Mouse (Mus musculus) heart, embryonic 10.5 days (tissue): ENCODE data around the gene Sfxn3. TPM values are rescaled to one million over a fixed set of nuclear protein-coding genes. Genes with fewer than 3 reads are reported as not detected.

Experiments
- DNase-seq: peaks from one replicate; pipeline ENCODE4 v3.0.0-alpha.2; 2017; ENCODE audit warnings: low spot score
- H3K27ac ChIP-seq: fragments of 300-500 bp; sonication (generic); 2 replicates; pipeline ENCODE4 v1.5.1; 2016; ENCODE audit warnings: mild to moderate bottlenecking
- H3K27me3 ChIP-seq: fragments of 300-500 bp; sonication (generic); 2 replicates; pipeline ENCODE4 v1.6.1; 2016; ENCODE audit warnings: mild to moderate bottlenecking; ENCODE audit not compliant: poor library complexity, insufficient read depth, severe bottlenecking
- H3K36me3 ChIP-seq: fragments of 300-500 bp; sonication (generic); 2 replicates; pipeline ENCODE4 v1.6.1; 2016; ENCODE audit warnings: mild to moderate bottlenecking, moderate library complexity
- H3K4me1 ChIP-seq: fragments of 300-500 bp; sonication (generic); 2 replicates; pipeline ENCODE4 v1.6.1; 2016; ENCODE audit warnings: mild to moderate bottlenecking
- H3K4me3 ChIP-seq: fragments of 300-500 bp; sonication (generic); 2 replicates; pipeline ENCODE4 v1.5.1; 2016; ENCODE audit warnings: mild to moderate bottlenecking, moderate library complexity
- H3K9me3 ChIP-seq: fragments of 300-500 bp; sonication (generic); 2 replicates; pipeline ENCODE4 v1.6.1; 2016; ENCODE audit warnings: mild to moderate bottlenecking, moderate library complexity
- WGBS: fragments of 180-500 bp; shearing (Covaris S2); methylation state at CpG from one replicate; pipeline ENCODE4 v1.1.7; 2016; 5-methylcytosine and 5-hydroxymethylcytosine counted together
- polyA plus RNA-seq: library from polyadenylated mRNA; unstranded; fragments of >200 nt; fragmentation: Nextera tagmentation; extraction: Ambion mirVana; gene quantifications from 2 replicates; pipeline ENCODE4 v1.2.1, GENCODE M21; 2016

Sfxn3 gene
- polyA plus RNA-seq, 1 experiment from 2014 or later: 11.8 TPM

DNA sequence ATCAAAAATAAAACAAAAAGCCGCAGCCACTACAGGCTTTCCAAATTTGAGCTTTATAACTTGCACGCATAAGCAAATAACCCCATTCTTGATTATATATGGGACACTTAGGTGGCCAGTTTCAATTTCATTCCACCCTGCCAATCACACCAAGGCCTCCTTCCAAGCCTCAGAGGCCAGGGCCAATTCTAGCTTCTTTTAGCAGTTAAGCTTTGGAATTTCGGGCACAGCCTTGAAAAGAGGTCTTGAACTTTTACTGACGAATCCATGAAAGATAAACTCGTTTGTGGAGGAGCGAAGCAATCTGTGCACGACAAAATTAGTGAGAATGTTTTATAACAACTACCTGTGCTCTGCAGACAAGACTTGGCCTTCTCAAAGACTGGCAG lies 10.4 kb downstream of the Sfxn3 start:
- H3K4me3 ChIP-seq: peak overlapping the region; percentile 78
- peaks cover 12% of the 10 kb centered on the region; the same call in 1 of the 2 replicates for H3K36me3 ChIP-seq
- no peaks in the 10 kb centered on the region for H3K9me3 ChIP-seq
- peaks cover 29% of the 10 kb centered on the region for H3K4me1 ChIP-seq
- H3K27ac ChIP-seq: peak overlapping the region; percentile 91
- WGBS: 46% methylated on average over 7 of the region's 7 CpGs
- no peak for DNase-seq
- 0 out of 2 replicates have a peak, but pooled peaks cover 3% of the 10 kb centered on the region for H3K27me3 ChIP-seq

DNA sequence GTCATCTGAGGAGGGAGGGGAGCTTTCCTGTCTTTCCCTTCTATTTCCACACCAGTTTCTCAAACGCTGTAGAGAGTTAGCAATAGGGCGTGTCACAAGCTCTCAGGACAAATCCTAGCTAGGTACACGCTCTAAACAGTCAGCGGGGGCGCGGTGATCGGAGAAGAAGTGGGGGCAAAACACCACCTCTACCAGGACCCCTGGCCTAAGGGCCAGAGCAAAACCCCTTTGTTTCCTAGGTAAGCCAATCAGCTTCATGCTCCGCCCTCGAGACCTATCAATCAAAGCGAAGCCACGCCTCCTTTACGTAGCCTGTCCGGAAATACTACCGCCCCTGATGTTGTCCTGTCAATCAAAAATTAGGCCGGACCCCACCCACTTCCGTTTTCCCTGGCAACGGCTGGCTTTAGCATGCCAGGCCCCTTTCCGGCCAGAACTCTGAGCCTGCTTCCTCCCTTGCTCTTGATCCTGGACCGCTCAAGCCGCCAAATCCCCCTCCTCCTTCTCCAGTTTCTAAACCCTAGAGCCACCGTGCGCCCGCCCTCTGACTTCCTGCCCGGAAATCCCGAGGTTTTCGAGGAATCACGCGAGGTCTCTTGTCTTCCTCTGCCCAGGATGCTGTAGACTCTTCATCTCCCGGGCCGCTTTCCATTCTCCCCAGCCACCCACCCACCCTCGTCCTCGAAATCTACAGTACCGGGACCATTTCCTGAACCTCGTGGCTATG lies 11.0 kb downstream of the Sfxn3 start:
- DNase-seq: peak; percentile 98
- Histone ChIP-seq H3K27me3 (0 out of 2 replicates have a peak, but pooled peaks cover 3% of the 10 kb centered on the region), H3K36me3 (peaks cover 9% of the 10 kb centered on the region; the same call in 1 of the 2 replicates), H3K9me3 (no peaks in the 10 kb centered on the region), H3K4me1 (peaks cover 29% of the 10 kb centered on the region), H3K27ac (peak overlapping the region; percentile 91), H3K4me3 (peak overlapping the region; percentile 78)
- under 1% methylated on average over 34 of the region's 34 CpGs for WGBS

DNA sequence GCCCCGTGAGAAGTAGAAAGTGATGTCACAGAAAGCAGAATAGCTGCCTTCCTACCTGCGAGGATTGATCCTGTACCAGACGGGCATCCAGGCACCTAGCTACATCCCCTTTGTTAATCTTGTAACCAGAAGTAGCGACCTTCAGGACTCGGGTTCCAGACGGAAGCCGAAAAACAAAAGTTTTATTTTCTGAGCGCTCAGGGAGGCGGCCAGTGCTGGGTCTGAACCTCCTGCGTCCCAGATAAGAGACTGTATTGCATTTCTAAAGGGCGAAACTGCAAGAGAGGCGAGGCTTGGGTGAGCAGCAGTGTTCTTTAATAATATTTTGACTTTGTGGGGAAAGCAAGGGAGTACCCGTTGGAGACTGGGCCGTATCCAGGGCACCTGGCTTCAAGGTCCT lies 11.5 kb downstream of the Sfxn3 start:
- peaks cover 6% of the 10 kb centered on the region; the same call in 1 of the 2 replicates for H3K36me3 ChIP-seq
- H3K9me3 ChIP-seq: no peaks in the 10 kb centered on the region
- 2% methylated on average over 14 of the region's 14 CpGs for WGBS
- peaks cover 31% of the 10 kb centered on the region for H3K4me1 ChIP-seq
- H3K4me3 ChIP-seq: peak overlapping the region; percentile 78
- DNase-seq: no peak
- peak overlapping the region; percentile 91 for H3K27ac ChIP-seq
- peaks cover 6% of the 10 kb centered on the region for H3K27me3 ChIP-seq

DNA sequence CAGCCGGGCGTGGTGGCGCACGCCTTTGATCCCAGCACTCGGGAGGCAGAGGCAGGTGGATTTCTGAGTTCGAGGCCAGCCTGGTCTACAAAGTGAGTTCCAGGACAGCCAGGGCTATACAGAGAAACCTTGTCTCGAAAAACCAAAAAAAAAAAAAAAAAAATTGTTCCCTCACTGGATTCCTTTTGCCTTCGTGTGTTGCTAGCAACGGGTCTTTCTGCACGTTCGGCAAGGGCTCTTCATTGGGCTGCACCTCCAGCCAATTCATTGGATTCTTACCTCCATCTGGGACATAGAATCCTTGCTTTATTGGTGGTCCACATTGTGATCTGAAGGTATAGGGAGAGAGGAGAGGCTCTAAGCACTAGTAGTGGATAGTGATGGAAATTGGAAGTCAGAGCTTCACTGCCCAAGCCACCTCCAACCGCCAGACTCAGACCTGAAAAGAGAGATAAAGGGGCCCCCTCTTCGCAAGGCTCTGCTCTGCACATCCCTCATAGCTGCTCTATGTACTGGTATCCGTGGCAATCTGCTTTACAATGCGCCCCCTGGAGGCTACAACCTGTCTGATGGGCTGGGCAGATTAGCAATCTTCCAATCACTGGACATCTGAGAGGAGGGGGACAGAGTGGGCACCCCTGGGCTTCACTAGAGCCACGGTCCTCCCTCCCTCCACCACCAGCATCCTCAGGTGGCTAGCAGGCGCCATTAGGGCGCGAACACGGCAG lies 16.4 kb downstream of the Sfxn3 start:
- Histone ChIP-seq H3K9me3 (no peaks in the 10 kb centered on the region), H3K27ac (no peak overlapping the region), H3K4me3 (peak overlapping the region; percentile 33; the same call in 1 of the 2 replicates), H3K27me3 (peaks cover 52% of the 10 kb centered on the region), H3K4me1 (peaks cover 14% of the 10 kb centered on the region), H3K36me3 (no peaks in the 10 kb centered on the region)
- 46% methylated on average over 20 of the region's 20 CpGs for WGBS
- DNase-seq: no peak

DNA sequence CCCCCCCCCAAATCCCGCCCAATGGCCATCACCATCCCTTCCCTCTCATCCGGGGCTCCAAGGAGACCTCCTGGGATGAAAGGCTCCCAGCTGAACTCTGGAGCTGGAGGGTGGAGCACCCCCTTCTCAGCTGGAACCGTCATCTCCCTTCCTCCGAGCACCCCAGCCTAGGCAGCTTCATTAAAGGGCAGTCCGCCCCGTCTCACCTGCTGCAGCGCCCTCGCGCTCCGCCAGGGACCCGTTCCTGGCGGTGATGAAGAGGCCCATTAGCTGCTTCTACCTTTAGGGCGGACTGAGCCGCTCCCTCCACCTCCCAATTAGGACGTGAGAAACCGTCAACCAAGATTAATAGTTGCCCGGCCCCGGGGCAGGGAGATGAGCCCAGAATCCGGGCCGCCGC lies 17.9 kb downstream of the Sfxn3 start:
- Histone ChIP-seq H3K4me1 (peaks cover 6% of the 10 kb centered on the region), H3K36me3 (no peaks in the 10 kb centered on the region), H3K4me3 (no peak overlapping the region), H3K27ac (no peak overlapping the region), H3K27me3 (peaks cover 57% of the 10 kb centered on the region), H3K9me3 (no peaks in the 10 kb centered on the region)
- 5% methylated on average over 21 of the region's 21 CpGs for WGBS
- DNase-seq: no peak

DNA sequence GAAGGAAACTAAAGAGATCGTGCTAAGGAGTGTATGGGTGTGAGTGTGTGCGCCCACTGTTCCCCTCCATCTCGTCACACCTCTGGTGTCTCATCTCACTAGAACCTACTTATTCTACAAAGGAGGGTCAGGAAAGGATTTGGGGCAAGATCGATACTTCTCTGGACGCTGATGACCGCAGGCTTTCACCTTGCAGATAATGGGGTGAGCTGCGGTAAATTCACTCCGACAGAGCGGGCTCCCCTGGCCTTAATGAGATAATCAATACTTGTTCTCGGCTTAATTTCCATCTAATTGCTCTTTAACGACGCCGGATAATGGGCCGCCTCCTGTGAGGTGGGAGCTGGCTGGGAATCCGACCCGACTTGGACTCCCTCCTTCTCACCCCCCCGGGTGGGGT lies 19.9 kb downstream of the Sfxn3 start:
- no peak for DNase-seq
- no peak overlapping the region for H3K27ac ChIP-seq
- no peak overlapping the region; the same call in 1 of the 2 replicates for H3K4me3 ChIP-seq
- 26% methylated on average over 17 of the region's 17 CpGs for WGBS
- H3K4me1 ChIP-seq: peaks cover 6% of the 10 kb centered on the region
- peaks cover 70% of the 10 kb centered on the region for H3K27me3 ChIP-seq
- no peaks in the 10 kb centered on the region for H3K9me3 ChIP-seq
- H3K36me3 ChIP-seq: no peaks in the 10 kb centered on the region

DNA sequence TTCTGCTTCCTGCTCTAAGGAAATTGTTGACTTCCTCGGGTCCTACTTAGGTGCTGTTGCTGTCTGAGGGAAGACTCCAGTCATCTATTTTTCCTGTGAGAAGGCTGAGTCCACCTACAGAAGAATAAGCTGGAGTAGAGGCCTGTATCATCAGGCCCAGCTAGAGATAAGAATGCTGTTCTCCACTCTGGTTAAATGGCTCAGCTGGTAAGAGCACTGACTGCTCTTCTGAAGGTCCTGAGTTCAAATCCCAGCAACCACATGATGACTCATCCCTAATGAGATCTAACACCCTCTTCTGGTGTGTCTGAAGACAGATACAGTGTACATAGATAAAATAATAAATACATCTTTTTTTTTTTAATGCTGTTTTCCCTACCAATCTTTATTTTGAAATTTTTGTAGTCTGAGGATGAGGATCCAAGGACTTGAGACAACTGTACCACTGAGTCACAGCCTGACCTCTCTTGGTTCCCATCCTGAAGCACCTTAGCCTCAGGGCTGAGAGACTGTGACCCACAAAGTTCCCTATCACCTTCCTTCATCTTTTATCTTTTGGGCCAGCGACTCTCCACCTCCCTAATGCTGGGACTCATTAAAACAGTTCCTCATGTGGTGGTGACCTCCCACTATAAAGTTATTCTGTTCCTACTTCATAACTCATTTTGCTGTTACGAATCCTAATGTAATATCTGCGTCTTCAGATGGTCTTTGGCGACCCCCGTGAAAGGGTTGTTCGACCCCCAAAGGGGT lies 20.6 kb downstream of the Sfxn3 start:
- DNase-seq: no peak
- peaks cover 70% of the 10 kb centered on the region for H3K27me3 ChIP-seq
- 80% methylated on average over 7 of the region's 7 CpGs for WGBS
- H3K4me3 ChIP-seq: no peak overlapping the region; the same call in 1 of the 2 replicates
- H3K4me1 ChIP-seq: peaks cover 6% of the 10 kb centered on the region
- H3K27ac ChIP-seq: no peak overlapping the region
- no peaks in the 10 kb centered on the region for H3K36me3 ChIP-seq
- H3K9me3 ChIP-seq: no peaks in the 10 kb centered on the region

DNA sequence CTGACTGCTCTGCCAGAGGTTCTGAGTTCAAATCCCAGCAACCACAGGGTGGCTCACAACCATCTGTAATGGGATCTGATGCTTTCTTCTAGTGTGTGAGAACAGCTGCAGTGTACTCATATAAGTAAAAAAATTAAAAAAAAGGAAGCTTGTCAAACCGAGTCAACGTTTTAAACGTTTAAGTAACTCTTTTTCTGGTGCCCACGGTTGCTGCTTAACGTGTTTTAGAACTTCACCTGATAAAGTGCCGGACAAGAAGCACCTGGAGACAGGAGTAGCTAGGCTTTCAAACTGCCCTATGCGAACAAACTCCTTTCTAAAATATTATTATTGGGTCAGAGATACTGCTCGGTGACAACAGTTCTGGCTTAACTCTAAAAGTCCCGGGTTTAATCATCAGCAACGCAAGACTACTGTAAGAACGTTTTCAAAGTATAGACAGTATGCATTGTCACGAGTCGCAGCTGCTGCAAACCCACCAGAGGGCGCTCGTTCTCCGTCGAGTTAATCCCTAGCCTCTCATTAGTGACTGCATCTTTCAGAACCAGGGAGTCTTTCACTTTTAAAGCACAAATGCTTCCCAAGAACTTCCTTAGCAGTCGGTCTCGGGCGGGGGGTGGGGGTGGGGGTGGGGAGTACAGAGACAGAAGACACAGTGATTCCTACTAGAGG lies 26.7 kb downstream of the Sfxn3 start:
- peak; percentile 92 for DNase-seq
- H3K4me3 ChIP-seq: peak overlapping the region; percentile 74
- H3K27me3 ChIP-seq: peaks cover 59% of the 10 kb centered on the region
- WGBS: 8% methylated on average over 20 of the region's 20 CpGs
- peaks cover 28% of the 10 kb centered on the region for H3K4me1 ChIP-seq
- no peaks in the 10 kb centered on the region for H3K9me3 ChIP-seq
- H3K27ac ChIP-seq: peak overlapping the region; percentile 95
- H3K36me3 ChIP-seq: no peaks in the 10 kb centered on the region

DNA sequence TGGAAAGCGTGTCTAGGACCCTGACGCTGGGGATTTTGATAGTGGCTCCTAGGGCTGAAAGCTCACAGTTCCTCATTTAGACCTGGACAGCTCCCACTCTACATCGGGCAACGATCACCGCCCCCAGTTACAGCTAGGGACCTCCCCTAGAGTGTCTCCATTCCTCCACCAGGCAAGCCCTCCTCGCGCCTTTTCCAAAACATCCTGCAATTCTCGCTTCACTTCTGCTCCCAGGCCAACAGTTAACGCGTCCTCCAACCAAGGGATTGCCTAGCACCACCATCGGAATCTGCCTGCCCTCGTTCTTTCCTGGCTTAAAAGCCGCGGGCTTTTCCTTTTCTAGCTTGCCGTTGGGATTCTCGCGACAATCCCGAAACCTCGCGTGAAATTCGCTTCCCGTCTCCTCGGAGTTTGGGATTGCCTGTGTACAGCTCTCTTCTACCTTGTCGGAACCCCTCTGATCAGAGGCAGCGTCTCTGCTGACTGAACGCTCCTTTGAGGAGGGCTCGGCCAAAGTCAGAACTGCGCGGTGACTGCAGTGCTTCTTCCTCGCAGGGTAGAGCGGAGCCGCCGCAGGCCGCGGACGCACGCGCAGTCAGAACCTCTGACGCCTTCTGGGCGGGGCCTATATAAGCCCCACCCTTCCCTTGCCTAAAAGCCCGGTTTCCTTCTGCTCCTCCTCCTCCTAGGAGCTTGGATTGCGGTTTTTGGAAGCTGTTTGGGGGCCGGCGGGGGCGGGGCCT lies 27.4 kb downstream of the Sfxn3 start, which contains the start of gene Kazald1:
Gene Kazald1, plus strand, starts transcription at position 662 of the 743 bp plus-strand sequence.
- H3K4me3 ChIP-seq: peak within 1 kb of the TSS; percentile 74
- peak within 1 kb of the TSS; percentile 95 for H3K27ac ChIP-seq
- peaks cover 35% of the 10 kb centered on the region for H3K4me1 ChIP-seq
- peak; percentile 96 for DNase-seq
- under 1% methylated on average over 45 of the region's 45 CpGs for WGBS
- H3K27me3 ChIP-seq: peaks cover 63% of the 10 kb centered on the region
- H3K36me3 ChIP-seq: no peaks in the 10 kb centered on the region
- H3K9me3 ChIP-seq: no peaks in the 10 kb centered on the region

DNA sequence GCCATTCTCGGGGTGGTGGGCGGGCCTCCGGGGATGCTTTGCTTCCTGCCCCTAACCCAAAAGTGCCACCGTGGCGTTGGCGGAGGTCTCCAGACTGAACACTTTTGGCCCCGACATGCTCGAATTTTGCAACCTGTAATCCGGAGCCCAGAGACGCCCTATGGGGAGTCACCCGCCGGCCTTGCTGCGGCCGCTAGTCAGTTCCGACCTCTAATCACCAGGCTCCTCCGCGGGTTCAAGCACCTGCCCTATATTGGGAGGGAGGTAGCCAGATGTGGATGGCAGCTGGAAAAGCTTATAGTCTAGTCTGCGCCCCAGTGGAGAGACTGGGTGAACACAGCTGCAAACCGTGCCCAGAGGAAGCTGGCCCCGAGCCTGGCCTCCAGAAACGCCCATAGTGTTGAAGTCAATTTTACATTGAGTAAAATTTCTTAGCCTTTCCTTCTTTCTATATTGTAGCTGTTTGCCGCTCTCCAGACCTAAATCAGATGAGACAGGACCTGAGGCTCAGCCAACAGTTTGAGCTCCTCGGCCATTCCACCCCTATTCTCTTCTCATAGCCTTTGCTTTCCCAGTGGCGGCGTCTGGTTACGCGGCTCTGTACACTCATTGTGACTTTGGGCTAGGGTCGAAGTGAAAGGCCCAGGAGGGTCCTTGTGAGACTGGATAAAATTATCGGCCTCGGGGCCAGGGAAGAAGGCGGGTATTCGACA lies 28.2 kb downstream of the Sfxn3 start:
- Histone ChIP-seq H3K27me3 (peaks cover 68% of the 10 kb centered on the region), H3K4me3 (peak overlapping the region; percentile 74), H3K4me1 (peaks cover 42% of the 10 kb centered on the region), H3K27ac (peak overlapping the region; percentile 95), H3K36me3 (no peaks in the 10 kb centered on the region), H3K9me3 (no peaks in the 10 kb centered on the region)
- WGBS: 2% methylated on average over 32 of the region's 32 CpGs
- no peak for DNase-seq

DNA sequence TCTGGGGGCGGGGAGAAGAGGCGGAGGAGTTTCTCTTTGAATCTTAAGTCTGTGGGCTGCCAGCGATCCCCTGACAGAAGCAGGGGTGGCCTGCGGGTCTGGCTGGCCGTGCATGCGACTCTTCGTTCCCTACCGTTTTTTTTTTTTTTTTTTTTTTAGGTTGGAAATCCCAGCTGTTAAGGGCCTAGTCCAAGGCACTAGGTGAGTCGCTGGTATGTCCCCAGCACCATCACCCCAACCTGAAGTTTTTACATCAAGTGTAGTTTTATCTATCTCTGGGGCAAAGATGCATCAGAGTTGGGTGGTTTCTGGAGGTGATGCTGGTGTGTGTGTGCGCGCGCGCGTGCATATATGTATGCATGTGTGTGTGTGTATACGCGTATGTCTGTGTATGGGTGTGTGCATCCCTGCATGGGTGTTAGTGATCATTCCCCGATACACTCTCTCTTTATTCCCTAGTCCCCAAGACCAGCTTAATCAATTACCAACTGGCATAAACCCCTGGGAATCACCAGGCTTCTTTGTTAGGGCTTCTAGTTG lies 28.8 kb downstream of the Sfxn3 start:
- peaks cover 71% of the 10 kb centered on the region for H3K27me3 ChIP-seq
- H3K4me1 ChIP-seq: peaks cover 49% of the 10 kb centered on the region
- peak overlapping the region; percentile 95; the same call in 1 of the 2 replicates for H3K27ac ChIP-seq
- H3K36me3 ChIP-seq: no peaks in the 10 kb centered on the region
- no peaks in the 10 kb centered on the region for H3K9me3 ChIP-seq
- no peak for DNase-seq
- peak overlapping the region; percentile 74 for H3K4me3 ChIP-seq
- WGBS: 9% methylated on average over 17 of the region's 17 CpGs
